Mouse (Mus musculus) stomach, embryonic 14.5 days (tissue): ENCODE results near the gene Olfr1402. TPM values are rescaled to one million over a fixed set of nuclear protein-coding genes. Genes with fewer than 3 reads are reported as not detected.

ENCODE experiments used
- ATAC-seq: fragments of 200-750 bp; cut with Nextera tagmentation; 2 replicates; pipeline ENCODE4 v1.8.0; 2017; ENCODE audit warnings: low read depth, moderate TSS enrichment; ENCODE audit not compliant: insufficient number of reproducible peaks, insufficient read depth, low FRiP score
- H3K27ac ChIP-seq: fragments of 300-500 bp; sonication (generic); 2 replicates; pipeline ENCODE4 v1.5.1; 2014; ENCODE audit warnings: mild to moderate bottlenecking, low read length, moderate library complexity, mixed read lengths
- H3K27me3 ChIP-seq: fragments of 300-500 bp; sonication (generic); 2 replicates; pipeline ENCODE4 v1.6.1; 2014; ENCODE audit warnings: low read length, control low read depth, mixed read lengths; ENCODE audit not compliant: control insufficient read depth, insufficient read depth
- H3K36me3 ChIP-seq: fragments of 300-500 bp; sonication (generic); 2 replicates; pipeline ENCODE4 v1.6.1; 2014; ENCODE audit warnings: mild to moderate bottlenecking, control low read depth, low read length, moderate library complexity, mixed read lengths; ENCODE audit not compliant: control insufficient read depth, insufficient read depth
- H3K4me1 ChIP-seq: fragments of 300-500 bp; sonication (generic); 2 replicates; pipeline ENCODE4 v1.6.1; 2014; ENCODE audit warnings: low read length, control low read depth, mixed read lengths; ENCODE audit not compliant: control insufficient read depth, insufficient read depth
- H3K4me2 ChIP-seq: fragments of 300-500 bp; sonication (generic); replicated peaks from 2 replicates; pipeline ENCODE4 v1.6.1; 2014; ENCODE audit warnings: low read depth, low read length, control low read depth
- H3K4me3 ChIP-seq: fragments of 300-500 bp; sonication (generic); 2 replicates; pipeline ENCODE4 v1.5.1; 2014; ENCODE audit warnings: low read depth, low read length, control low read depth
- H3K9ac ChIP-seq: fragments of 300-500 bp; sonication (generic); replicated peaks from 2 replicates; pipeline ENCODE4 v1.6.1; 2014; ENCODE audit warnings: low read depth, mild to moderate bottlenecking, control low read depth, low read length, moderate library complexity, mixed read lengths
- H3K9me3 ChIP-seq: fragments of 300-500 bp; sonication (generic); 2 replicates; pipeline ENCODE4 v1.6.1; 2016; ENCODE audit warnings: low read depth, low read length, control low read depth; ENCODE audit not compliant: control insufficient read depth
- WGBS: fragments of 180-500 bp; shearing (Covaris S2); extraction: QIAGEN DNeasy Blood & Tissue Kit; methylation state at CpG from one replicate; pipeline ENCODE4 v1.1.7; 2014; 5-methylcytosine and 5-hydroxymethylcytosine counted together
- polyA plus RNA-seq: library from polyadenylated mRNA; unstranded; fragments of >200 nt; fragmentation: Nextera tagmentation; extraction: Ambion mirVana; gene quantifications from 2 replicates; pipeline ENCODE4 v1.2.1, GENCODE M21; 2014

The Olfr1402 gene
- polyA plus RNA-seq, result not detected in 2 replicates

GRCm38 (mm10) chr3:97421920-97422319 is at the start of gene Olfr1402:
Gene Olfr1402, minus strand, starts transcription at chr3:97422020.
- no peaks in the 10 kb centered on the region for H3K36me3 ChIP-seq
- ATAC-seq, result no peak
- H3K27ac ChIP-seq, result no peak within 1 kb of the TSS
- no peaks in the 10 kb centered on the region for H3K27me3 ChIP-seq
- H3K4me1 ChIP-seq, result no peaks in the 10 kb centered on the region
- WGBS, result 58% methylated on average over 1 of the region's 1 CpGs
- no peaks in the 10 kb centered on the region for H3K9me3 ChIP-seq
- no peak within 1 kb of the TSS for H3K9ac ChIP-seq
- H3K4me2 ChIP-seq, result no peak within 1 kb of the TSS
- no peak within 1 kb of the TSS for H3K4me3 ChIP-seq

GRCm38 (mm10) chr3:97455286-97455685 is 33.5 kb upstream of the Olfr1402 start:
- no peaks in the 10 kb centered on the region for H3K4me1 ChIP-seq
- H3K36me3 ChIP-seq, result no peaks in the 10 kb centered on the region
- no peak overlapping the region for H3K27ac ChIP-seq
- H3K4me2 ChIP-seq, result no peak overlapping the region
- H3K27me3 ChIP-seq, result no peaks in the 10 kb centered on the region
- 81% methylated on average over 4 of the region's 4 CpGs for WGBS
- no peaks in the 10 kb centered on the region for H3K9me3 ChIP-seq
- no peak for ATAC-seq
- H3K9ac ChIP-seq, result no peak overlapping the region
- no peak overlapping the region for H3K4me3 ChIP-seq

GRCm38 (mm10) chr3:97438619-97439018 is 16.8 kb upstream of the Olfr1402 start:
- Histone ChIP-seq H3K9me3 (no peaks in the 10 kb centered on the region), H3K27me3 (no peaks in the 10 kb centered on the region), H3K27ac (no peak overlapping the region), H3K4me2 (no peak overlapping the region), H3K36me3 (no peaks in the 10 kb centered on the region), H3K4me1 (no peaks in the 10 kb centered on the region), H3K4me3 (no peak overlapping the region), H3K9ac (no peak overlapping the region)
- no peak for ATAC-seq
- 94% methylated on average over 2 of the region's 2 CpGs for WGBS

- WGBS, result 44% methylated on average over 1 of the region's 1 CpGs
- Histone ChIP-seq H3K27ac (no peak overlapping the region), H3K9ac (no peak overlapping the region), H3K36me3 (no peaks in the 10 kb centered on the region), H3K9me3 (no peaks in the 10 kb centered on the region), H3K4me2 (no peak overlapping the region), H3K4me1 (no peaks in the 10 kb centered on the region), H3K4me3 (no peak overlapping the region), H3K27me3 (no peaks in the 10 kb centered on the region)
- ATAC-seq, result no peak
Observed at GRCm38 (mm10) chr3:97394289-97394688, 27.5 kb downstream of the Olfr1402 start.

GRCm38 (mm10) chr3:97393079-97393478 is 28.7 kb downstream of the Olfr1402 start:
- Histone ChIP-seq H3K9me3 (no peaks in the 10 kb centered on the region), H3K27me3 (no peaks in the 10 kb centered on the region), H3K4me1 (no peaks in the 10 kb centered on the region), H3K27ac (no peak overlapping the region), H3K9ac (no peak overlapping the region), H3K4me3 (no peak overlapping the region), H3K36me3 (no peaks in the 10 kb centered on the region), H3K4me2 (no peak overlapping the region)
- 68% methylated on average over 5 of the region's 5 CpGs for WGBS
- no peak for ATAC-seq

- ATAC-seq, result no peak
- no peaks in the 10 kb centered on the region for H3K27me3 ChIP-seq
- H3K4me1 ChIP-seq, result no peaks in the 10 kb centered on the region
- H3K27ac ChIP-seq, result no peak overlapping the region
- H3K4me2 ChIP-seq, result no peak overlapping the region
- H3K9me3 ChIP-seq, result no peaks in the 10 kb centered on the region
- no peak overlapping the region for H3K4me3 ChIP-seq
- H3K36me3 ChIP-seq, result no peaks in the 10 kb centered on the region
- no peak overlapping the region for H3K9ac ChIP-seq
Observed at GRCm38 (mm10) chr3:97370382-97370781, 51.4 kb downstream of the Olfr1402 start.

GRCm38 (mm10) chr3:97363418-97364098 is 58.3 kb downstream of the Olfr1402 start:
- no peak overlapping the region for H3K9ac ChIP-seq
- H3K36me3 ChIP-seq, result no peaks in the 10 kb centered on the region
- no peak overlapping the region for H3K4me3 ChIP-seq
- WGBS, result 30% methylated on average over 3 of the region's 3 CpGs
- peak; percentile 74; the same call in 1 of the 2 replicates for ATAC-seq
- no peaks in the 10 kb centered on the region for H3K27me3 ChIP-seq
- no peak overlapping the region for H3K4me2 ChIP-seq
- no peak overlapping the region for H3K27ac ChIP-seq
- H3K9me3 ChIP-seq, result no peaks in the 10 kb centered on the region
- H3K4me1 ChIP-seq, result 0 out of 2 replicates have a peak, but pooled peaks cover 3% of the 10 kb centered on the region

- 0 out of 2 replicates have a peak, but pooled peaks cover 3% of the 10 kb centered on the region for H3K4me1 ChIP-seq
- H3K9me3 ChIP-seq, result no peaks in the 10 kb centered on the region
- H3K36me3 ChIP-seq, result no peaks in the 10 kb centered on the region
- no peak overlapping the region for H3K4me2 ChIP-seq
- no peak overlapping the region for H3K9ac ChIP-seq
- no peak for ATAC-seq
- H3K27ac ChIP-seq, result no peak overlapping the region
- no peaks in the 10 kb centered on the region for H3K27me3 ChIP-seq
- no peak overlapping the region for H3K4me3 ChIP-seq
- WGBS, result 81% methylated on average over 1 of the region's 1 CpGs
Observed at GRCm38 (mm10) chr3:97358448-97358847, 63.4 kb downstream of the Olfr1402 start.
